Mouse (Mus musculus) midbrain, embryonic 14.5 days (tissue): ENCODE measurements at regions not wholly inside any gene's neighbourhood (a gene's known extent, or its start where the extent isn't known, plus 50 kb on each side); places are given as distances from the start of the nearest gene placed in this dataset.

ENCODE experiments used
- ATAC-seq: fragments of 200-750 bp; cut with Nextera tagmentation; 2 replicates; pipeline ENCODE4 v1.8.0; 2017; ENCODE audit warnings: moderate number of reproducible peaks, moderate library complexity; ENCODE audit not compliant: low FRiP score, low TSS enrichment
- DNase-seq: peaks from one replicate; pipeline ENCODE4 v3.0.0-alpha.2; 2015
- H3K27ac ChIP-seq: fragments of 300-500 bp; sonication (generic); replicated peaks from 2 replicates; pipeline ENCODE4 v1.5.1; 2014; ENCODE audit warnings: mild to moderate bottlenecking, low read depth, low read length, moderate library complexity
- H3K27me3 ChIP-seq: fragments of 300-500 bp; sonication (generic); 2 replicates; pipeline ENCODE4 v1.6.1; 2014; ENCODE audit warnings: low read length, control low read depth, mixed read lengths; ENCODE audit not compliant: control insufficient read depth, insufficient read depth
- H3K36me3 ChIP-seq: fragments of 300-500 bp; sonication (generic); 2 replicates; pipeline ENCODE4 v1.6.1; 2014; ENCODE audit warnings: low read length, control low read depth; ENCODE audit not compliant: control insufficient read depth, insufficient read depth
- H3K4me1 ChIP-seq: fragments of 300-500 bp; sonication (generic); 2 replicates; pipeline ENCODE4 v1.6.1; 2014; ENCODE audit warnings: mild to moderate bottlenecking, antibody characterized with exemption, low read length, control low read depth; ENCODE audit not compliant: control insufficient read depth, insufficient read depth
- H3K4me2 ChIP-seq: fragments of 300-500 bp; sonication (generic); 2 replicates; pipeline ENCODE4 v1.6.1; 2014; ENCODE audit warnings: mild to moderate bottlenecking, low read length, moderate library complexity
- H3K4me3 ChIP-seq: fragments of 300-500 bp; sonication (generic); replicated peaks from 2 replicates; pipeline ENCODE4 v1.5.1; 2014; ENCODE audit warnings: low read depth, low read length
- H3K9ac ChIP-seq: fragments of 300-500 bp; sonication (generic); replicated peaks from 2 replicates; pipeline ENCODE4 v1.6.1; 2014; ENCODE audit warnings: mild to moderate bottlenecking, low read length, moderate library complexity
- H3K9me3 ChIP-seq: fragments of 300-500 bp; sonication (generic); 2 replicates; pipeline ENCODE4 v1.6.1; 2016; ENCODE audit warnings: low read length, control low read depth, mixed read lengths; ENCODE audit not compliant: control insufficient read depth
- WGBS: fragments of 180-500 bp; shearing (Covaris S2); extraction: QIAGEN DNeasy Blood & Tissue Kit; methylation state at CpG from one replicate; pipeline ENCODE4 v1.1.7; 2014; 5-methylcytosine and 5-hydroxymethylcytosine counted together

- H3K9me3 ChIP-seq, result no peaks in the 10 kb centered on the region
- H3K27ac ChIP-seq, result no peak overlapping the region
- H3K27me3 ChIP-seq, result no peaks in the 10 kb centered on the region
- H3K4me2 ChIP-seq, result no peak overlapping the region
- 88% methylated on average over 7 of the region's 7 CpGs for WGBS
- DNase-seq (no peak), ATAC-seq (no peak)
- H3K4me3 ChIP-seq, result no peak overlapping the region
- no peaks in the 10 kb centered on the region for H3K4me1 ChIP-seq
- H3K9ac ChIP-seq, result no peak overlapping the region
- no peaks in the 10 kb centered on the region for H3K36me3 ChIP-seq
Measured at GRCm38 (mm10) chr11:105538421-105539210, 51.2 kb upstream of the Tanc2 start.

DNA sequence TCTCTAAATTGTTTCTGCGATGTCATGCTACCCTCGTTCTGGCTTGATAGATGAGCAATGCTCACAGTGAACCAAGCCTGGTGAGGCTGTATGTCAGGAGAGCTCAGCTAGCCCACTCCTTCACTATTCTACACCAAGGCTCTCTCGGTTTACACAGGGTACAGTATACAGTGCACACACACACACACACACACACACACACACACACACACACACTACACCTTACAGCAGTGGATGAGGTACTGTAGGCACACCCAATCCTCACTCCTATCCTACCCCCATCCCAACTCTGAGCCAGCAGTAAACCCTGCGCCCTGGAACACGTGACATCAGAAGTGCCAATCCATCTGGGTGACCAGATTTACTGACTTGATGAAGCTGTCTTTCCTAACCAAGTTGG, 57.2 kb upstream of the Tanc2 start:
- no peak overlapping the region for H3K9ac ChIP-seq
- no peak for ATAC-seq
- no peaks in the 10 kb centered on the region for H3K9me3 ChIP-seq
- no peak overlapping the region for H3K4me2 ChIP-seq
- no peak for DNase-seq
- H3K4me1 ChIP-seq, result no peaks in the 10 kb centered on the region
- no peaks in the 10 kb centered on the region for H3K27me3 ChIP-seq
- no peak overlapping the region for H3K27ac ChIP-seq
- H3K4me3 ChIP-seq, result no peak overlapping the region
- H3K36me3 ChIP-seq, result no peaks in the 10 kb centered on the region
- WGBS, result 86% methylated on average over 5 of the region's 5 CpGs

- DNase-seq, result no peak
- H3K27ac ChIP-seq, result no peak overlapping the region
Measured at GRCm38 (mm10) chr11:105530711-105531157, 59.1 kb upstream of the Tanc2 start.

DNA sequence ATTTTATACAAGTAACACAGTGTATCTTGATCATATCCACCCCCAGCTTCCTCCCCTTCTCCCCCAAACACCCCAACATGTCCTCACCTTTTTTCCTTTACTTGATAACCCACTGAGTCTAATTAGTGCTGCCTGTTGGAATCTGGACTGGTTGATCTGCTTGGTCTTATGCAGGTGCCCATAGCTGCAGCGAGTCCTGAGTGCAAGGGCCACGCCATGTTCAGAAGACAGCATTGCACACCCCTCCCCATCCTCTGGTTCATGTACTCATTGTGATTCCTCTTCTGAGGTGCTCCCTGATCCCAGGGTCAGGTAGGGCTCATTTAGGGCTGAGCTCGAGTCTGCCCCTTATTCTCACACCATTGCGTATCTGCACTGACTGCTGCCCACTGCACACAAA, 63.7 kb upstream of the Tanc2 start:
- Histone ChIP-seq H3K9ac (no peak overlapping the region), H3K4me1 (peaks cover 6% of the 10 kb centered on the region; the same call in 1 of the 2 replicates), H3K4me3 (no peak overlapping the region), H3K9me3 (no peaks in the 10 kb centered on the region), H3K27ac (no peak overlapping the region), H3K36me3 (no peaks in the 10 kb centered on the region), H3K27me3 (no peaks in the 10 kb centered on the region), H3K4me2 (no peak overlapping the region)
- DNase-seq (no peak), ATAC-seq (no peak)
- WGBS, result 91% methylated on average over 4 of the region's 4 CpGs

More at GRCm38 (mm10) chr11:105530711-105531157, 59.1 kb upstream of the Tanc2 start:
- Histone ChIP-seq H3K9ac (no peak overlapping the region), H3K4me1 (no peaks in the 10 kb centered on the region), H3K4me2 (no peak overlapping the region), H3K27me3 (no peaks in the 10 kb centered on the region), H3K4me3 (no peak overlapping the region), H3K9me3 (no peaks in the 10 kb centered on the region), H3K36me3 (no peaks in the 10 kb centered on the region)
- ATAC-seq, result no peak
- WGBS, result 76% methylated on average over 10 of the region's 10 CpGs

- no peak overlapping the region for H3K9ac ChIP-seq
- no peak overlapping the region for H3K4me3 ChIP-seq
- H3K4me2 ChIP-seq, result no peak overlapping the region
- DNase-seq (no peak), ATAC-seq (no peak)
- H3K27ac ChIP-seq, result no peak overlapping the region
- H3K9me3 ChIP-seq, result no peaks in the 10 kb centered on the region
- WGBS, result 70% methylated on average over 5 of the region's 5 CpGs
- no peaks in the 10 kb centered on the region for H3K27me3 ChIP-seq
- H3K36me3 ChIP-seq, result no peaks in the 10 kb centered on the region
- peaks cover 6% of the 10 kb centered on the region; the same call in 1 of the 2 replicates for H3K4me1 ChIP-seq
Measured at GRCm38 (mm10) chr11:105525608-105526007, 64.2 kb upstream of the Tanc2 start.

- no peak overlapping the region for H3K4me3 ChIP-seq
- H3K9ac ChIP-seq, result no peak overlapping the region
- no peak overlapping the region for H3K27ac ChIP-seq
- ATAC-seq (no peak), DNase-seq (peak; percentile 46)
- H3K36me3 ChIP-seq, result no peaks in the 10 kb centered on the region
- H3K4me2 ChIP-seq, result 0 out of 2 replicates have a peak overlapping the region, but pooled peaks have one; percentile 6
- H3K9me3 ChIP-seq, result no peaks in the 10 kb centered on the region
- H3K27me3 ChIP-seq, result no peaks in the 10 kb centered on the region
- peaks cover 6% of the 10 kb centered on the region; the same call in 1 of the 2 replicates for H3K4me1 ChIP-seq
- 19% methylated on average over 8 of the region's 8 CpGs for WGBS
Measured at GRCm38 (mm10) chr11:105524400-105524799, 65.4 kb upstream of the Tanc2 start.

GRCm38 (mm10) chr11:105523765-105524164, 66.0 kb upstream of the Tanc2 start:
- WGBS, result 12% methylated on average over 8 of the region's 8 CpGs
- Histone ChIP-seq H3K4me2 (no peak overlapping the region), H3K4me1 (peaks cover 6% of the 10 kb centered on the region; the same call in 1 of the 2 replicates), H3K4me3 (no peak overlapping the region), H3K27me3 (no peaks in the 10 kb centered on the region), H3K9me3 (no peaks in the 10 kb centered on the region), H3K27ac (no peak overlapping the region), H3K36me3 (no peaks in the 10 kb centered on the region), H3K9ac (no peak overlapping the region)
- DNase-seq (no peak), ATAC-seq (no peak)

GRCm38 (mm10) chr11:105520398-105520797, 63.9 kb upstream of the March10 start:
- Histone ChIP-seq H3K9ac (no peak overlapping the region), H3K36me3 (no peaks in the 10 kb centered on the region), H3K9me3 (no peaks in the 10 kb centered on the region), H3K4me3 (no peak overlapping the region), H3K4me2 (no peak overlapping the region), H3K4me1 (peaks cover 6% of the 10 kb centered on the region; the same call in 1 of the 2 replicates), H3K27ac (no peak overlapping the region), H3K27me3 (no peaks in the 10 kb centered on the region)
- WGBS, result 91% methylated on average over 3 of the region's 3 CpGs
- DNase-seq, result no peak
- ATAC-seq, result no peak

GRCm38 (mm10) chr11:105513275-105513674, 56.7 kb upstream of the March10 start:
- H3K36me3 ChIP-seq, result no peaks in the 10 kb centered on the region
- ATAC-seq (no peak), DNase-seq (no peak)
- H3K27ac ChIP-seq, result no peak overlapping the region
- H3K4me3 ChIP-seq, result no peak overlapping the region
- H3K9me3 ChIP-seq, result no peaks in the 10 kb centered on the region
- H3K9ac ChIP-seq, result no peak overlapping the region
- peaks cover 10% of the 10 kb centered on the region for H3K4me1 ChIP-seq
- H3K4me2 ChIP-seq, result no peak overlapping the region
- 88% methylated on average over 10 of the region's 10 CpGs for WGBS
- H3K27me3 ChIP-seq, result peaks cover 13% of the 10 kb centered on the region
